Mouse (Mus musculus): ENCODE data around the gene Sipa1l3. TPM values are rescaled to one million over a fixed set of nuclear protein-coding genes. Genes with fewer than 3 reads are reported as not detected.

Gene Sipa1l3
- total and polyA plus RNA-seq, 2 experiments from 2014 or later, result 19.7 to 110 TPM

DNA sequence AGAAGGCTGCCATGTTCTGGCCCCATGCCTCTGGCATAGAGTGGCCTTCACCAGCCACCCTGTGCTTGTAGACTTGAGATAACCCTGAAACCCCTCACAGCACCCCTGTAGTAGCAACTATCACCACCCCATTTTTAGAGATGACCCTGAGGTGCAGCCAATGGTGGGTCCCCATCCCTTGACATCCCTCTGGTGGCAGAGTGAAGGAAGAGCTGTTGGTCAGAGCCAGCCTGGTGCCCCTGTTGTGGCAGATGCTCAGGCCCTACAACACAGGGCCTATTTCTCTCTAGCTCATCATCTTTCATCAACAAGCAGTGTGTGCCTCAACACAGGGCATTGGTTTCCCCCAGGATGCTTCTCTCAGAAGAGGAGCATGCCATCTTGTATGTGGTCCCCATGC lies 183.2 kb downstream of the Sipa1l3 start:
- no peak overlapping the region for H3K27ac ChIP-seq
- H3K4me3 ChIP-seq (ENCODE audit: low read length), result no peak overlapping the region
- ATAC-seq, result no peak
- H3K27me3 ChIP-seq (ENCODE audit: insufficient read depth, low read length), result no peaks in the 10 kb centered on the region
- H3K9me3 ChIP-seq (ENCODE audit: low read length), result no peaks in the 10 kb centered on the region
- no peak for DNase-seq (ENCODE audit: low spot score)
- no peaks in the 10 kb centered on the region for H3K4me1 ChIP-seq (ENCODE audit: insufficient read depth, low read length)
- peaks cover 33% of the 10 kb centered on the region for H3K36me3 ChIP-seq (ENCODE audit: insufficient read depth, low read length)
- peak; percentile 60 for TF ChIP-seq CTCF (IDR thresholded peaks at IDR 0.05; ENCODE audit: low read depth)
- H3K4me2 ChIP-seq (ENCODE audit: low read depth, low read length), result no peak overlapping the region
- H3K9ac ChIP-seq (replicated peaks; ENCODE audit: low read length), result no peak overlapping the region

DNA sequence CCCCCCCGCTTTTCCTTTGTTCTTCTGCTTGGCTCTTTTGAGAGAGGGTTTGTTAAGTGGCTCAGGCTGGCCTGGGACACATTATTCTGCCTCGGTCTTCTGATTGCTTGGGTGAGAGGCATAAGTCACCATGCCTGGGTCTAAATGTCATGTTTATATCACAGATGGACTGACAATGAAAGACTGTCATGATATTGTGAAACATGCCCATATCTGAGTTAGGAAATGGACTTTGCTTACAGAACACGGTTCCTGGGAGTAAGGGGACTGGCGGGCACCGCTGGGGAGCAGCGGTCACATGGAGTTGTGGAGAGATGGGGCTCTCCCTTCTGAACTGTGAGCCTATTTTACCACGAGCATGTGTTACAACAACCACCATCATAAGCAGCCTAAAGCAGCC lies 184.3 kb downstream of the Sipa1l3 start:
- no peaks in the 10 kb centered on the region for H3K9me3 ChIP-seq (ENCODE audit: low read length)
- H3K4me3 ChIP-seq (ENCODE audit: low read length), result no peak overlapping the region
- no peak overlapping the region for H3K27ac ChIP-seq
- H3K9ac ChIP-seq (replicated peaks; ENCODE audit: low read length), result no peak overlapping the region
- DNase-seq (ENCODE audit: low spot score) (no peak), ATAC-seq (no peak)
- 59% methylated on average over 6 of the region's 7 CpGs for WGBS
- H3K4me1 ChIP-seq (ENCODE audit: insufficient read depth, low read length), result no peaks in the 10 kb centered on the region
- H3K27me3 ChIP-seq (ENCODE audit: insufficient read depth, low read length), result no peaks in the 10 kb centered on the region
- no peak for TF ChIP-seq CTCF (IDR thresholded peaks at IDR 0.05; ENCODE audit: low read depth)
- peaks cover 45% of the 10 kb centered on the region for H3K36me3 ChIP-seq (ENCODE audit: insufficient read depth, low read length)
- no peak overlapping the region for H3K4me2 ChIP-seq (ENCODE audit: low read depth, low read length)

DNA sequence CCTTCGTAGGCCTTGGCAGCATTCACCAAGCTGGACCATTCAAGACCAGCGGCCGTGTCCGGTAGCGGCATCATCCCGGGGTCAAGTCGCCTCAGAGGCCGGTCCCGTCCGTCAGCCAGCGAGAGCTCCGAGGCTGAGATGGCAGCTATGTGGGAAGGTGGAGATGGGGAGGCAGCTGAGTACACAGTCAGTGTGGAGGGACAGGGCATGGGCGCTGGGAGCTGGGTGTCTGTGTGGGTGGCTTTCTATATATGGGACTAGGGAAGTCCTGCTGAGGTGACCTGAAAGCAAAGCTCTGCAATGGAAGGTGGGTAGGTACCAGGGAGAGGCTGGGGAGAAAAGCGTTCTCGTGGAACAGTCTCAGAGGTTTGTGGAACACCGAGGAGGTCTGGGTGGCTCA lies 189.5 kb downstream of the Sipa1l3 start:
- 92% methylated on average over 16 of the region's 16 CpGs for WGBS
- no peak overlapping the region for H3K4me2 ChIP-seq (ENCODE audit: low read depth, low read length)
- H3K27ac ChIP-seq, result no peak overlapping the region
- H3K27me3 ChIP-seq (ENCODE audit: insufficient read depth, low read length), result no peaks in the 10 kb centered on the region
- H3K36me3 ChIP-seq (ENCODE audit: insufficient read depth, low read length), result peaks cover 59% of the 10 kb centered on the region
- no peak overlapping the region for H3K9ac ChIP-seq (replicated peaks; ENCODE audit: low read length)
- no peaks in the 10 kb centered on the region for H3K9me3 ChIP-seq (ENCODE audit: low read length)
- no peak for DNase-seq (ENCODE audit: low spot score)
- no peak for TF ChIP-seq CTCF (IDR thresholded peaks at IDR 0.05; ENCODE audit: low read depth)
- H3K4me1 ChIP-seq (ENCODE audit: insufficient read depth, low read length), result no peaks in the 10 kb centered on the region
- no peak overlapping the region for H3K4me3 ChIP-seq (ENCODE audit: low read length)
- no peak for ATAC-seq

DNA sequence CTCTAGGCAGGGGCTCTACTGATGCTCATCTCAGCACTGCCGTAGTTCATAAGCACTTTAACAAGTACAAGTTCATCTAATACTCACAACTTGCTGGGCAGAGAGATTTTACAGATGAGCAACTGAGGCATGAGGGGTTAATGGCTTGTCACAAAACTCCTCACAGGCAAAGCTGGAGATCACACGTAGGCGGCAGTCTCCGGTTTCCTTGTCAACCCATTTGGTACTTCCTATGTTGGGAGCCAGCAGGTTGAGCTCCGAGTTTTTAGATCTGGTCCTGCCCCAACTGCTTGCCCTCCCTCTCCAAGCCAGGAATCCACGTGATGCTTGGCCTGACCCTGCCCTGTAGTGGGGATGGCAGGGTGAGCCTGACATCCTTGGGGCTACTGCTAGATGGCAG lies 191.4 kb downstream of the Sipa1l3 start:
- Histone ChIP-seq H3K36me3 (ENCODE audit: insufficient read depth, low read length) (peaks cover 53% of the 10 kb centered on the region), H3K4me3 (ENCODE audit: low read length) (no peak overlapping the region), H3K27me3 (ENCODE audit: insufficient read depth, low read length) (no peaks in the 10 kb centered on the region), H3K4me1 (ENCODE audit: insufficient read depth, low read length) (no peaks in the 10 kb centered on the region), H3K9me3 (ENCODE audit: low read length) (no peaks in the 10 kb centered on the region), H3K27ac (no peak overlapping the region), H3K4me2 (ENCODE audit: low read depth, low read length) (no peak overlapping the region), H3K9ac (replicated peaks; ENCODE audit: low read length) (no peak overlapping the region)
- 83% methylated on average over 6 of the region's 6 CpGs for WGBS
- DNase-seq (ENCODE audit: low spot score), result no peak
- TF ChIP-seq CTCF (IDR thresholded peaks at IDR 0.05; ENCODE audit: low read depth), result no peak
- no peak for ATAC-seq

DNA sequence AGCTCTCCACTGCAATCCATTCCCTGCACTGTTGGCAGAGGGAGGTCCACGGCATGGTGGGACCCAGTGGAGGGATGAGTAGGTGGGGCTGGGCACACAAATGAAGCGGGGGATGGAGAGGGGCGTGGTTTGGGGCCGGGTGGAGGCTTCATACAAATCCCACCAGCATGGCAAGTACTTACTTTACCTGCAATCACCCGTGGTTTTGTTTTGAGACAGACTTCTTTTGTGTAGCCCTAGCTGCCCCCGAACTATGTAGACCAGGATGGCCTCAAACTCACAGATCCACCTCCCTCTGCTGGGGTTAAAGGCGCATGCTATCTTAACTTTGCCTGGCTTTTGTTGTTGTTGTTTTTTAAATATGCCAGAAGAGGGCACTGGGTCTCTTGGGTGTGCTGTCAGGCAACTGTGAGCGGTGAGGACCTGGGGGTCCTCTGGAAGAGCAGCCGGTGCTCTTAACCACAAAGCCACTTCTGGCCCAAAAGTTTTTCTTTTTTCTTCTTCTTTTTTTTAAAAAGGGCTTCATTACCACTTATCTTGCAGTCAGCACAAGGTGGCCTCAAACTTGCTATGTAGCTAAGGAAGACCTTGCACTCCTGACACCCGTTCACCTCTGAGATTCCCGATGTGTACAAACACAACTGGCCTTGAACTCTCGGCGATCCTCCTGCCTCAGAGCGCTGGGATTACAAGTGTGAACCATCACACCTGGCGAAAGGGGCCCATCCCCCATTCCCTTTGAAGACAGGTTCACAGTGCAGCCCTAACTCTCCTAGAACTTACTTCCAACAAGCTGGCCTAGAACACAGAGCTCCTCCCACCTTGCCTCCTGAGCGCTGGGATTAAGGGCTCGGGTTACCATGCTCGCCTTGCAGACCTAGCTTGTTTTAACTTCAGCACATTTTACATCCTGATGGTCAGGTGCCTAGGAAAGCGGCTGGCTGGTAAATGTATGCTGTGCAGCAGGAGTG lies 198.8 kb downstream of the Sipa1l3 start:
- Histone ChIP-seq H3K27ac (peak overlapping the region; percentile 86), H3K4me2 (ENCODE audit: low read depth, low read length) (peak overlapping the region; percentile 36), H3K4me1 (ENCODE audit: insufficient read depth, low read length) (peaks cover 40% of the 10 kb centered on the region), H3K4me3 (ENCODE audit: low read length) (no peak overlapping the region), H3K9ac (replicated peaks; ENCODE audit: low read length) (no peak overlapping the region), H3K9me3 (ENCODE audit: low read length) (no peaks in the 10 kb centered on the region), H3K36me3 (ENCODE audit: insufficient read depth, low read length) (peaks cover 6% of the 10 kb centered on the region; the same call in 1 of the 2 replicates), H3K27me3 (ENCODE audit: insufficient read depth, low read length) (no peaks in the 10 kb centered on the region)
- DNase-seq (ENCODE audit: low spot score) (no peak), ATAC-seq (no peak)
- peak; percentile 48 for TF ChIP-seq CTCF (IDR thresholded peaks at IDR 0.05; ENCODE audit: low read depth)
- WGBS, result 19% methylated on average over 19 of the region's 19 CpGs

DNA sequence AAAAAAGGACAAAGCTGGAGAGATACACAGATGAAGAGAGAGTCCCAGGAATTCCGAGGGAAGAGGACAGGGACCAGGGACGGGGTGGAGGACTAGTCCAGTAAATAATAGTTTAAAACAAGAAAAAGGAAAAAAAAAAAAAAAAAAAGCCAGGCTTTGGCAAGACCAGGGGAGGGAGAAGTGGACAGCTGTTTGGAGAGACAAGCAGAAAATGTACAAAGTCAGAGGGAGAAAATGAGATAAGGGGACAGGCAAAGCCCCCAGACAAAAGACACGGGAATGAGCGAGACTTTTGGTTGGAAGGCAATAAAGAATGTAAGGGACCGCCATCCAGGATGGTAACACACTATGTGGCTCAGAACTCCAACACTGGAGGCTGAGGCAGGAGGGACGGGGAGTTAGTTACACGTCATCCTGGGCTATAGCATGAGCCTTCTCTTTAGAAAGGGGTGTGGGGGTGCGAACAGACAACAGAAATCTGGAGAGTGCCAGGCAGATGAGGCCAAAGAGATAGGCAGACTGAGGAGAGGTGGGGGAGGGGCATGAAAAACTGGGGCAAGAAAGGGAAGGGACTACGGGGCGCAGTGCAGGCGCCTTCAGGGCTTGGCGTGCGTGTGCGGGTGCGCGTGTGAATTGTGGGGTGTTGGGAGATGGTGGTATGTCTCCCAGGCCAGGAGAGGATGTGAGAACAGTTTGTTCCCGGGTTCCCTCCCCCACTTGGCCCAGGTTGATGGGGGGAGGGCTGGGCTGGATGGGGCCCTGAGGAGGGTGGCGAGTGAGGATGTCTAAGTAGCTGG lies 200.1 kb downstream of the Sipa1l3 start:
- Histone ChIP-seq H3K36me3 (ENCODE audit: insufficient read depth, low read length) (no peaks in the 10 kb centered on the region), H3K27me3 (ENCODE audit: insufficient read depth, low read length) (no peaks in the 10 kb centered on the region), H3K27ac (peak overlapping the region; percentile 86), H3K9ac (replicated peaks; ENCODE audit: low read length) (peak overlapping the region; percentile 17; the same call in 1 of the 2 replicates), H3K4me3 (ENCODE audit: low read length) (no peak overlapping the region), H3K4me1 (ENCODE audit: insufficient read depth, low read length) (peaks cover 49% of the 10 kb centered on the region), H3K9me3 (ENCODE audit: low read length) (no peaks in the 10 kb centered on the region), H3K4me2 (ENCODE audit: low read depth, low read length) (peak overlapping the region; percentile 36)
- no peak for TF ChIP-seq CTCF (IDR thresholded peaks at IDR 0.05; ENCODE audit: low read depth)
- DNase-seq (ENCODE audit: low spot score), result peak; percentile 58
- ATAC-seq, result peak; percentile 14
- 4% methylated on average over 18 of the region's 18 CpGs for WGBS

Data from hindbrain, postnatal 0 days (tissue).